8 mouse cellular contexts compared by ENCODE assay signal in genomic region chr2:164910360-164911061, GRCm38 (mm10). TPM values are rescaled to one million over a fixed set of nuclear protein-coding genes. Genes with fewer than 3 reads are reported as not detected.
DNase-seq lines count a peak whose midpoint lies in the region; ATAC-seq lines count a peak whose summit lies in the region.

No protein-coding gene starts in this region.

- H3K4me1 ChIP-seq in neural tube, embryonic 11.5 days (ENCODE audit: control insufficient read depth, insufficient read depth, low read length): peaks cover 13% of the 10 kb centered on the region; the same call in 1 of the 2 replicates
- H3K4me1 ChIP-seq in hindbrain, embryonic 14.5 days (replicated peaks; ENCODE audit: control insufficient read depth, insufficient read depth, low read length): peaks cover 16% of the 10 kb centered on the region
- H3K4me1 ChIP-seq in midbrain, embryonic 12.5 days: peaks cover 21% of the 10 kb centered on the region

- H3K4me3 ChIP-seq in neural tube, embryonic 11.5 days (ENCODE audit: low read depth, low read length): peak overlapping the region; percentile 73
- H3K4me3 ChIP-seq in hindbrain, embryonic 14.5 days (replicated peaks; ENCODE audit: low read length): peak overlapping the region; percentile 75
- peak overlapping the region; percentile 78 for H3K4me3 ChIP-seq in midbrain, embryonic 12.5 days

- H3K9ac ChIP-seq in neural tube, embryonic 11.5 days (ENCODE audit: low read length): peak overlapping the region; percentile 98
- H3K9ac ChIP-seq in hindbrain, embryonic 14.5 days: peak overlapping the region; percentile 73
- peak overlapping the region; percentile 93 for H3K9ac ChIP-seq in midbrain, embryonic 12.5 days (replicated peaks)

- peak; percentile 42 for DNase-seq in adrenal gland, postnatal 25 days
- no peak for DNase-seq in adrenal gland, postnatal 4 days (ENCODE audit: low spot score in 2 of 2)
- DNase-seq in neural tube, embryonic 11.5 days (ENCODE audit: low spot score): no peak
- DNase-seq in neural tube, embryonic 10.5 days (ENCODE audit: extremely low spot score, low spot score): no peak
- no peak for DNase-seq in hindbrain, embryonic 14.5 days (ENCODE audit: low spot score)
- no peak for DNase-seq in cerebellum, postnatal 4 days (ENCODE audit: low spot score in 2 of 2)
- DNase-seq in kidney, adult 11 months: no peak

- no peaks in the 10 kb centered on the region for H3K9me3 ChIP-seq in neural tube, embryonic 11.5 days (ENCODE audit: control insufficient read depth, low read length)
- 0 out of 2 replicates have a peak, but pooled peaks cover 5% of the 10 kb centered on the region for H3K9me3 ChIP-seq in hindbrain, embryonic 14.5 days (ENCODE audit: control insufficient read depth, low read length)
- H3K9me3 ChIP-seq in midbrain, embryonic 12.5 days: peaks cover 7% of the 10 kb centered on the region

- WGBS in neural tube, embryonic 11.5 days: 7% methylated on average over 37 of the region's 37 CpGs
- 8% methylated on average over 37 of the region's 37 CpGs for WGBS in hindbrain, embryonic 14.5 days
- WGBS in midbrain, embryonic 12.5 days: 5% methylated on average over 37 of the region's 37 CpGs

- peak overlapping the region; percentile 98 for H3K27ac ChIP-seq in neural tube, embryonic 11.5 days (ENCODE audit: low read depth, low read length)
- peak overlapping the region; percentile 97 for H3K27ac ChIP-seq in hindbrain, embryonic 14.5 days
- H3K27ac ChIP-seq in midbrain, embryonic 12.5 days (replicated peaks): peak overlapping the region; percentile 99

- ATAC-seq in neural tube, embryonic 11.5 days (ENCODE audit: insufficient read depth, low FRiP score, low TSS enrichment): peak; percentile 7; the same call in 1 of the 2 replicates
- ATAC-seq in hindbrain, embryonic 14.5 days (ENCODE audit: low FRiP score): peak; percentile 21; the same call in 1 of the 2 replicates
- ATAC-seq in midbrain, embryonic 12.5 days (ENCODE audit: low FRiP score, low read depth): peak; percentile 17; the same call in 1 of the 2 replicates

- no peaks in the 10 kb centered on the region for H3K27me3 ChIP-seq in neural tube, embryonic 11.5 days (ENCODE audit: control insufficient read depth, insufficient read depth, low read length)
- no peaks in the 10 kb centered on the region for H3K27me3 ChIP-seq in hindbrain, embryonic 14.5 days (ENCODE audit: control insufficient read depth, insufficient read depth, low read length)
- H3K27me3 ChIP-seq in midbrain, embryonic 12.5 days: no peaks in the 10 kb centered on the region

- peak overlapping the region; percentile 68 for H3K4me2 ChIP-seq in neural tube, embryonic 11.5 days (ENCODE audit: low read depth)
- H3K4me2 ChIP-seq in hindbrain, embryonic 14.5 days (replicated peaks): peak overlapping the region; percentile 97
- peak overlapping the region; percentile 83 for H3K4me2 ChIP-seq in midbrain, embryonic 12.5 days (replicated peaks)

- peaks cover 27% of the 10 kb centered on the region for H3K36me3 ChIP-seq in neural tube, embryonic 11.5 days (ENCODE audit: control insufficient read depth, insufficient read depth, low read length)
- H3K36me3 ChIP-seq in hindbrain, embryonic 14.5 days (replicated peaks; ENCODE audit: control insufficient read depth, insufficient read depth): peaks cover 37% of the 10 kb centered on the region
- peaks cover 43% of the 10 kb centered on the region for H3K36me3 ChIP-seq in midbrain, embryonic 12.5 days

RNA-seq across cellular contexts. Expression of gene Zfp335, which starts 1.0 kb away (rescaled TPM):
- total RNA-seq in adrenal gland, postnatal 25 days (2021): 21.2 and 23.9 TPM in 2 replicates
- 10 to 100 TPM; 20.7 to 21.7 TPM for total RNA-seq in adrenal gland, postnatal 4 days (2021)
- 13.9 and 15.4 TPM in 2 replicates for polyA plus RNA-seq in neural tube, embryonic 11.5 days (2014; fragmentation: Nextera tagmentation; extraction: Ambion mirVana)
- polyA plus RNA-seq in hindbrain, embryonic 14.5 days (2014; fragmentation: Nextera tagmentation; extraction: Ambion mirVana): 14.6 and 15.4 TPM in 2 replicates
- polyA plus RNA-seq in midbrain, embryonic 12.5 days (2016; fragmentation: Nextera tagmentation; extraction: Ambion mirVana): 17.5 and 17.7 TPM in 2 replicates

RNA-seq across cellular contexts. Expression of gene Mmp9, which starts 30.1 kb away (rescaled TPM):
- total RNA-seq in adrenal gland, postnatal 25 days (2021): 0.33 and 0.43 TPM in 2 replicates
- 1 to 10 TPM; 3.4 to 5.7 TPM for total RNA-seq in adrenal gland, postnatal 4 days (2021)
- polyA plus RNA-seq in neural tube, embryonic 11.5 days (2014; fragmentation: Nextera tagmentation; extraction: Ambion mirVana): 1.2 and 2.1 TPM in 2 replicates
- 28.8 and 33.2 TPM in 2 replicates for polyA plus RNA-seq in hindbrain, embryonic 14.5 days (2014; fragmentation: Nextera tagmentation; extraction: Ambion mirVana)
- 6.2 and 7.5 TPM in 2 replicates for polyA plus RNA-seq in midbrain, embryonic 12.5 days (2016; fragmentation: Nextera tagmentation; extraction: Ambion mirVana)

RNA-seq across cellular contexts. Expression of gene Pcif1, which starts 31.4 kb away (rescaled TPM):
- total RNA-seq in adrenal gland, postnatal 25 days (2021): 46.6 and 60.9 TPM in 2 replicates
- total RNA-seq in adrenal gland, postnatal 4 days (2021): 10 to 100 TPM; 78.8 to 80.7 TPM
- polyA plus RNA-seq in neural tube, embryonic 11.5 days (2014; fragmentation: Nextera tagmentation; extraction: Ambion mirVana): 68.0 and 76.6 TPM in 2 replicates
- 72.9 and 74.7 TPM in 2 replicates for polyA plus RNA-seq in hindbrain, embryonic 14.5 days (2014; fragmentation: Nextera tagmentation; extraction: Ambion mirVana)
- 87.0 and 96.9 TPM in 2 replicates for polyA plus RNA-seq in midbrain, embryonic 12.5 days (2016; fragmentation: Nextera tagmentation; extraction: Ambion mirVana)

RNA-seq across cellular contexts. Expression of gene Slc12a5, which starts 50.1 kb away (rescaled TPM):
- total RNA-seq in adrenal gland, postnatal 25 days (2021): 7.2 and 10.6 TPM in 2 replicates
- 10 to 100 TPM; 12.7 to 14.0 TPM for total RNA-seq in adrenal gland, postnatal 4 days (2021)
- polyA plus RNA-seq in neural tube, embryonic 11.5 days (2014; fragmentation: Nextera tagmentation; extraction: Ambion mirVana): 6.0 and 6.5 TPM in 2 replicates
- polyA plus RNA-seq in hindbrain, embryonic 14.5 days (2014; fragmentation: Nextera tagmentation; extraction: Ambion mirVana): 62.1 and 73.6 TPM in 2 replicates
- 8.1 and 9.9 TPM in 2 replicates for polyA plus RNA-seq in midbrain, embryonic 12.5 days (2016; fragmentation: Nextera tagmentation; extraction: Ambion mirVana)

RNA-seq across cellular contexts. Expression of gene Pltp, which starts 53.0 kb away (rescaled TPM):
- total RNA-seq in adrenal gland, postnatal 25 days (2021): 12.7 and 16.2 TPM in 2 replicates
- 10 to 100 TPM; 25.7 to 28.9 TPM for total RNA-seq in adrenal gland, postnatal 4 days (2021)
- polyA plus RNA-seq in neural tube, embryonic 11.5 days (2014; fragmentation: Nextera tagmentation; extraction: Ambion mirVana): 58.4 and 58.9 TPM in 2 replicates
- 148 and 167 TPM in 2 replicates for polyA plus RNA-seq in hindbrain, embryonic 14.5 days (2014; fragmentation: Nextera tagmentation; extraction: Ambion mirVana)
- 90.2 and 113 TPM in 2 replicates for polyA plus RNA-seq in midbrain, embryonic 12.5 days (2016; fragmentation: Nextera tagmentation; extraction: Ambion mirVana)
